In genomic region chr1:6997611-6998010, GRCm38 (mm10) we compare ENCODE assay signal across 22 mouse cellular contexts.
DNase-seq lines count a peak whose midpoint lies in the region; ATAC-seq and TF ChIP-seq lines count a peak whose summit lies in the region.
"Had no signal": no experiment of that assay in that cellular context is flagged by ENCODE, and none has a peak within 500 bp of the region (broad histone marks: within the 10 kb centered on the region; RNA-seq: fewer than 3 reads in every experiment).

No protein-coding gene starts in this region.

- H3K4me2 ChIP-seq in lung, postnatal 0 days (replicated peaks; ENCODE audit: low read depth, low read length), result no peak overlapping the region
- H3K4me2 ChIP-seq in stomach, postnatal 0 days (replicated peaks; ENCODE audit: low read depth), result no peak overlapping the region
- no peak overlapping the region for H3K4me2 ChIP-seq in midbrain, postnatal 0 days (ENCODE audit: low read depth, low read length, poor library complexity, severe bottlenecking)
- H3K4me2 ChIP-seq: forebrain, embryonic 13.5 days; kidney, embryonic 15.5 days; midbrain, embryonic 11.5 days; neural tube, embryonic 13.5 days; stomach, embryonic 15.5 days had no signal

- no peak for DNase-seq in heart, adult 2 months
- no peak for DNase-seq in heart, adult 8-10 months (ENCODE audit: low spot score)
- no peak for DNase-seq in lung, postnatal 0 days (ENCODE audit: low spot score)
- no peak for DNase-seq in lung, adult 2 months
- DNase-seq in Patski (ENCODE audit: low read depth, low spot score), result no peak
- no peak for DNase-seq in stomach, postnatal 0 days (ENCODE audit: low spot score)
- no peak for DNase-seq in midbrain, postnatal 0 days (ENCODE audit: low spot score)
- no peak for DNase-seq in limb, embryonic 10.5 days (ENCODE audit: low spot score)
- DNase-seq: adrenal gland, adult 8-10 months; cerebellum, adult 9-11 months; gastrocnemius, postnatal 25 days; kidney, postnatal 4 days; lung, adult 18-20 months; spleen, adult 18-20 months had no signal

- no peak for ATAC-seq in lung, postnatal 0 days
- ATAC-seq in Patski, result no peak
- ATAC-seq in stomach, postnatal 0 days (ENCODE audit: low FRiP score, low TSS enrichment), result no peak
- ATAC-seq in midbrain, postnatal 0 days (ENCODE audit: low FRiP score), result no peak
- ATAC-seq: forebrain, embryonic 13.5 days; inflammation-experienced regulatory T-cells, adult 6 months had no signal

- H3K4me1 ChIP-seq in heart, adult 2 months (ENCODE audit: control insufficient read depth, insufficient read depth, low read length), result no peaks in the 10 kb centered on the region
- no peaks in the 10 kb centered on the region for H3K4me1 ChIP-seq in lung, postnatal 0 days (ENCODE audit: insufficient read depth, low read depth, low read length)
- no peaks in the 10 kb centered on the region for H3K4me1 ChIP-seq in lung, adult 2 months (ENCODE audit: control insufficient read depth, insufficient read depth, low read length)
- H3K4me1 ChIP-seq in stomach, postnatal 0 days (replicated peaks; ENCODE audit: control insufficient read depth, insufficient read depth), result no peaks in the 10 kb centered on the region
- H3K4me1 ChIP-seq in midbrain, postnatal 0 days (ENCODE audit: insufficient read depth, low read length), result no peaks in the 10 kb centered on the region
- no peaks in the 10 kb centered on the region for H3K4me1 ChIP-seq in limb, embryonic 10.5 days
- H3K4me1 ChIP-seq: forebrain, embryonic 13.5 days; hindbrain, embryonic 10.5 days; kidney, embryonic 15.5 days; neural tube, embryonic 13.5 days; stomach, embryonic 15.5 days had no signal

- TF ChIP-seq EP300 in heart, adult 2 months (IDR thresholded peaks at IDR 0.05; ENCODE audit: insufficient read depth, low read depth, low read length), result no peak
- TF ChIP-seq EP300 in lung, postnatal 0 days (IDR thresholded peaks at IDR 0.05), result no peak
- TF ChIP-seq EP300 in stomach, postnatal 0 days (optimal IDR thresholded peaks at IDR 0.05), result no peak

- CTCF ChIA-PET in Patski (lab: Charles Lee), result interaction anchor here (0.7 kb wide), 1 partner anchor 28 kb away, joined by 3 read pairs; no protein-coding TSS in a partner anchor

- intact Hi-C loops in heart, adult 2 months (cut with DNase I), result no loop called here

- H3K36me3 ChIP-seq in heart, adult 2 months (ENCODE audit: control insufficient read depth, insufficient read depth, low read length), result no peaks in the 10 kb centered on the region
- H3K36me3 ChIP-seq in lung, postnatal 0 days (ENCODE audit: insufficient read depth, low read length), result no peaks in the 10 kb centered on the region
- H3K36me3 ChIP-seq in stomach, postnatal 0 days (ENCODE audit: control insufficient read depth, insufficient read depth, low read length), result no peaks in the 10 kb centered on the region
- no peaks in the 10 kb centered on the region for H3K36me3 ChIP-seq in midbrain, postnatal 0 days (ENCODE audit: insufficient read depth, low read length)
- H3K36me3 ChIP-seq in limb, embryonic 10.5 days, result no peaks in the 10 kb centered on the region
- H3K36me3 ChIP-seq: hindbrain, embryonic 10.5 days; kidney, embryonic 15.5 days; neural tube, embryonic 13.5 days; stomach, embryonic 15.5 days had no signal

- peak; percentile 38 for TF ChIP-seq CTCF in heart, adult 2 months (IDR thresholded peaks at IDR 0.05)
- peak; percentile 10; the same call in 1 of the 2 replicates for TF ChIP-seq CTCF in lung, postnatal 0 days (IDR thresholded peaks at IDR 0.05)
- TF ChIP-seq CTCF in lung, adult 2 months (IDR thresholded peaks at IDR 0.05; ENCODE audit: insufficient read depth, low read length), result no peak
- TF ChIP-seq CTCF in Patski (IDR thresholded peaks at IDR 0.05), result peak; percentile 47
- TF ChIP-seq CTCF in stomach, postnatal 0 days (IDR thresholded peaks at IDR 0.05; ENCODE audit: low read depth), result peak; percentile 40
- TF ChIP-seq CTCF in midbrain, postnatal 0 days (IDR thresholded peaks at IDR 0.05), result no peak

- H3K79me2 ChIP-seq in heart, adult 2 months (replicated peaks; ENCODE audit: control insufficient read depth, insufficient read depth, low read length), result no peaks in the 10 kb centered on the region

- no peak for TF ChIP-seq POLR2A in heart, adult 2 months (IDR thresholded peaks at IDR 0.05; ENCODE audit: insufficient read depth, low read depth, low read length)
- no peak for TF ChIP-seq POLR2A in lung, adult 2 months (IDR thresholded peaks at IDR 0.05; ENCODE audit: borderline replicate concordance, extremely low read depth, low read depth, low read length)

- no peak overlapping the region for H3K9ac ChIP-seq in heart, adult 2 months (ENCODE audit: low read depth, low read length)
- no peak overlapping the region for H3K9ac ChIP-seq in lung, postnatal 0 days (replicated peaks; ENCODE audit: low read depth)
- H3K9ac ChIP-seq in stomach, postnatal 0 days (ENCODE audit: low read length), result no peak overlapping the region
- no peak overlapping the region for H3K9ac ChIP-seq in midbrain, postnatal 0 days (replicated peaks; ENCODE audit: low read length, poor library complexity, severe bottlenecking)
- H3K9ac ChIP-seq: forebrain, embryonic 13.5 days; kidney, embryonic 15.5 days; neural tube, embryonic 13.5 days; stomach, embryonic 15.5 days had no signal

- no peak overlapping the region for H3K4me3 ChIP-seq in heart, adult 2 months
- no peak overlapping the region for H3K4me3 ChIP-seq in lung, postnatal 0 days (ENCODE audit: low read depth, low read length)
- no peak overlapping the region for H3K4me3 ChIP-seq in lung, adult 2 months (replicated peaks; ENCODE audit: extremely low read depth, low read depth, low read length)
- no peak overlapping the region for H3K4me3 ChIP-seq in stomach, postnatal 0 days (ENCODE audit: low read depth, low read length)
- H3K4me3 ChIP-seq in midbrain, postnatal 0 days (ENCODE audit: low read depth, low read length), result no peak overlapping the region
- no peak overlapping the region for H3K4me3 ChIP-seq in limb, embryonic 10.5 days
- H3K4me3 ChIP-seq: forebrain, embryonic 13.5 days; hindbrain, embryonic 10.5 days; kidney, embryonic 15.5 days; neural tube, embryonic 13.5 days; stomach, embryonic 15.5 days had no signal

- H3K27me3 ChIP-seq in heart, adult 2 months (ENCODE audit: control insufficient read depth, insufficient read depth, low read length), result no peaks in the 10 kb centered on the region
- no peaks in the 10 kb centered on the region for H3K27me3 ChIP-seq in lung, postnatal 0 days (replicated peaks; ENCODE audit: insufficient read depth, low read length)
- H3K27me3 ChIP-seq in Patski, result no peaks in the 10 kb centered on the region
- H3K27me3 ChIP-seq in stomach, postnatal 0 days (ENCODE audit: control insufficient read depth, insufficient read depth, low read length), result no peaks in the 10 kb centered on the region
- H3K27me3 ChIP-seq in midbrain, postnatal 0 days (ENCODE audit: insufficient read depth, low read length), result no peaks in the 10 kb centered on the region
- no peaks in the 10 kb centered on the region for H3K27me3 ChIP-seq in limb, embryonic 10.5 days (ENCODE audit: low read depth, poor library complexity, severe bottlenecking)
- H3K27me3 ChIP-seq: forebrain, embryonic 13.5 days; kidney, embryonic 15.5 days; neural tube, embryonic 13.5 days; stomach, embryonic 15.5 days had no signal

- no peaks in the 10 kb centered on the region for H3K9me3 ChIP-seq in lung, postnatal 0 days (ENCODE audit: low read length)
- H3K9me3 ChIP-seq in stomach, postnatal 0 days (ENCODE audit: control insufficient read depth, low read length), result no peaks in the 10 kb centered on the region
- no peaks in the 10 kb centered on the region for H3K9me3 ChIP-seq in midbrain, postnatal 0 days (ENCODE audit: low read length)
- no peaks in the 10 kb centered on the region for H3K9me3 ChIP-seq in limb, embryonic 10.5 days (replicated peaks)
- H3K9me3 ChIP-seq: forebrain, embryonic 13.5 days; hindbrain, embryonic 10.5 days; kidney, embryonic 15.5 days; neural tube, embryonic 13.5 days; stomach, embryonic 15.5 days had no signal

- H3K27ac ChIP-seq in heart, adult 2 months, result no peak overlapping the region
- H3K27ac ChIP-seq in lung, postnatal 0 days (ENCODE audit: low read length), result no peak overlapping the region
- no peak overlapping the region for H3K27ac ChIP-seq in stomach, postnatal 0 days (replicated peaks)
- H3K27ac ChIP-seq in midbrain, postnatal 0 days (ENCODE audit: low read depth, low read length), result no peak overlapping the region
- no peak overlapping the region for H3K27ac ChIP-seq in limb, embryonic 10.5 days
- H3K27ac ChIP-seq: forebrain, embryonic 13.5 days; hindbrain, embryonic 10.5 days; kidney, embryonic 15.5 days; macrophage; neural tube, embryonic 13.5 days; stomach, embryonic 15.5 days had no signal

- POLR2A ChIA-PET in Patski (lab: Charles Lee), result no interaction called here

- in situ Hi-C loops in Patski (cut with MboI; ENCODE audit: low pct_unique_long_range_greater_than_20kb), result no loop called here

Comparison
In these comparisons a context has a peak if more than half of its experiments do, and no peak if none do; other contexts are left out.
1. CTCF ChIP-seq: peak in heart, adult 2 months (single experiment), lung, postnatal 0 days (single experiment), Patski (single experiment) and stomach, postnatal 0 days (single experiment); none in lung, adult 2 months (single experiment) and midbrain, postnatal 0 days (single experiment).